Mouse (Mus musculus): ENCODE measurements around the gene Cd52. TPM values are rescaled to one million over a fixed set of nuclear protein-coding genes. Genes with fewer than 3 reads are reported as not detected.
A peak's percentile ranks its signal among the peaks of the same experiment; 100 is the strongest.

Cd52 gene
- total and polyA plus RNA-seq, 3 experiments = 1,886 to 5,448 (median 2,306) TPM

GRCm38 (mm10) chr4:134101979-134102741, 7.3 kb upstream of the Cd52 start, which contains the start of gene Ubxn11:
Ubxn11 (plus strand) TSS chr4:134102570.
- peak; percentile 97 for DNase-seq (ENCODE audit: extremely low read depth)
- H3K9ac ChIP-seq (ENCODE audit: insufficient read depth, low read depth) = peak within 1 kb of the TSS; percentile 94
- no peaks in the 10 kb centered on the region for H3K9me3 ChIP-seq (replicated peaks; ENCODE audit: low read length)
- peak within 1 kb of the TSS; percentile 85 for H3K4me2 ChIP-seq (ENCODE audit: insufficient read depth, low read depth, poor library complexity, severe bottlenecking)
- peak within 1 kb of the TSS; percentile 82 for H3K27ac ChIP-seq (ENCODE audit: insufficient read depth, low read depth)
- H3K4me1 ChIP-seq (ENCODE audit: control insufficient read depth in 1 of 2, insufficient read depth in 2 of 2) = peaks cover 17 to 45% of the 10 kb centered on the region in 2 experiments
- no peaks in the 10 kb centered on the region for H3K27me3 ChIP-seq (replicated peaks)
- in situ Hi-C loops (cut with MboI; ENCODE audit: low pct_ligation_motif_present, low pct_unique_long_range_greater_than_20kb, low sequenced_read_pairs) (no loop called here), dilution Hi-C loops (cut with MboI; ENCODE audit: extremely low pct_ligation_motif_present, extremely low pct_unique_long_range_greater_than_20kb, low sequenced_read_pairs) (no loop called here)
- TF ChIP-seq ZNF384 (IDR thresholded peaks at IDR 0.05; ENCODE audit: low read depth, low read length) (no peak), JUN (IDR thresholded peaks at IDR 0.05; ENCODE audit: insufficient read depth, low read depth, low read length) (no peak), TCF12 (IDR thresholded peaks at IDR 0.05; ENCODE audit: low read depth, low read length) (peak; percentile 62; the same call in 1 of the 2 replicates), UBTF (IDR thresholded peaks at IDR 0.05; ENCODE audit: low read depth, low read length) (peak; percentile 70; the same call in 1 of the 2 replicates), MXI1 (IDR thresholded peaks at IDR 0.05; ENCODE audit: low read depth, low read length) (peak; percentile 98), TBP (conservative IDR thresholded peaks at IDR 0.05; ENCODE audit: low read depth, low read length) (peak; percentile 48; the same call in 1 of the 2 replicates), USF1 (IDR thresholded peaks at IDR 0.05; ENCODE audit: low read depth, low read length) (peak; percentile 30), CHD1 (IDR thresholded peaks at IDR 0.05; ENCODE audit: low read depth, low read length) (peak; percentile 72; the same call in 1 of the 2 replicates), ETS1 (conservative IDR thresholded peaks at IDR 0.05; ENCODE audit: low read depth, low read length) (peak; percentile 34; the same call in 1 of the 2 replicates), USF2 (conservative IDR thresholded peaks at IDR 0.05; ENCODE audit: low read depth, low read length) (no peak), MYC (IDR thresholded peaks at IDR 0.05; ENCODE audit: low read depth, low read length) (peak; percentile 71), ZC3H11A (IDR thresholded peaks at IDR 0.05; ENCODE audit: low read depth, low read length) (no peak), GABPA (IDR thresholded peaks at IDR 0.05; ENCODE audit: insufficient replicate concordance, low read depth, low read length) (no peak; the same call in 1 of the 2 replicates), NRF1 (IDR thresholded peaks at IDR 0.05; ENCODE audit: low read depth, low read length) (peak; percentile 53), MAFK (IDR thresholded peaks at IDR 0.05; ENCODE audit: insufficient replicate concordance, low read length) (no peak), IRF4 (IDR thresholded peaks at IDR 0.05; ENCODE audit: low read depth, low read length) (no peak), ZKSCAN1 (IDR thresholded peaks at IDR 0.05; ENCODE audit: borderline replicate concordance, low read depth, low read length) (no peak), RAD21 (IDR thresholded peaks at IDR 0.05; ENCODE audit: low read depth, low read length) (no peak), E2F4 (IDR thresholded peaks at IDR 0.05; ENCODE audit: insufficient replicate concordance, low read depth, low read length) (0 out of 2 replicates have a peak, but pooled peaks have one; percentile 58), MAX (IDR thresholded peaks at IDR 0.05; ENCODE audit: low read length) (peak; percentile 50), MEF2A (IDR thresholded peaks at IDR 0.05; ENCODE audit: borderline replicate concordance, low read depth, low read length) (peak; percentile 63), SIN3A (IDR thresholded peaks at IDR 0.05; ENCODE audit: low read length) (peak; percentile 98), POLR2AphosphoS2 (IDR thresholded peaks at IDR 0.05; ENCODE audit: low read depth, low read length) (0 out of 2 replicates have a peak, but pooled peaks have one; percentile 57), SMC3 (IDR thresholded peaks at IDR 0.05; ENCODE audit: low read depth, low read length) (no peak), KAT2A (IDR thresholded peaks at IDR 0.05; ENCODE audit: insufficient replicate concordance, low read length) (peak; percentile 91; the same call in 1 of the 2 replicates), RCOR1 (conservative IDR thresholded peaks at IDR 0.05; ENCODE audit: low read depth, low read length) (peak; percentile 41), CHD2 (IDR thresholded peaks at IDR 0.05; ENCODE audit: low read length) (peak; percentile 85), JUND (conservative IDR thresholded peaks at IDR 0.05; ENCODE audit: low read depth, low read length) (peak; percentile 49), BHLHE40 (IDR thresholded peaks at IDR 0.05; ENCODE audit: low read depth, low read length) (peak; percentile 100), CTCF (conservative IDR thresholded peaks at IDR 0.05 in 1 of 2, IDR thresholded peaks at IDR 0.05 in 1 of 2; ENCODE audit: low read depth in 2 of 2, low read length in 2 of 2) (no peak), NELFE (IDR thresholded peaks at IDR 0.05; ENCODE audit: low read depth, low read length) (peak; percentile 91), MAZ (IDR thresholded peaks at IDR 0.05; ENCODE audit: low read depth, low read length) (no peak), HCFC1 (IDR thresholded peaks at IDR 0.05; ENCODE audit: low read depth, low read length) (peak; percentile 97), EP300 (IDR thresholded peaks at IDR 0.05; ENCODE audit: low read length) (peak; percentile 50; the same call in 1 of the 2 replicates), ZMIZ1 (IDR thresholded peaks at IDR 0.05; ENCODE audit: low read depth, low read length) (peak; percentile 87), POLR2A (IDR thresholded peaks at IDR 0.05; ENCODE audit: low read depth, low read length) (peak; percentile 92), PAX5 (IDR thresholded peaks at IDR 0.05; ENCODE audit: low read length) (no peak), ELF1 (IDR thresholded peaks at IDR 0.05; ENCODE audit: low read depth, low read length) (peak; percentile 48)
- H3K79me2 ChIP-seq (replicated peaks; ENCODE audit: control insufficient read depth, extremely low read depth, insufficient read depth, poor library complexity, severe bottlenecking) = no peaks in the 10 kb centered on the region
- H3K4me3 ChIP-seq (replicated peaks in 1 of 3; ENCODE audit: low read depth in 2 of 3, low read length in 2 of 3, poor library complexity in 1 of 3) = peak within 1 kb of the TSS; percentile 79 to 83 (median 81)
- H3K36me3 ChIP-seq (replicated peaks in 1 of 2; ENCODE audit: control insufficient read depth in 1 of 2, insufficient read depth in 1 of 2, low read length in 1 of 2) = peaks cover 0 to 9% of the 10 kb centered on the region in 2 experiments

Measured in CH12.LX (cell line).